Mouse (Mus musculus) kidney, embryonic 14.5 days (tissue): ENCODE results near the gene Gm8126. TPM values are rescaled to one million over a fixed set of nuclear protein-coding genes. Genes with fewer than 3 reads are reported as not detected.
A peak's percentile ranks its signal among the peaks of the same experiment; 100 is the strongest.
"Not testable (repeated sequence)": the region's sequence is repeated elsewhere in the genome, so short reads cannot be mapped to it uniquely, and the experiment has no call there.

Experiments used
- ATAC-seq: fragments of 200-750 bp; cut with Nextera tagmentation; 2 replicates; pipeline ENCODE4 v1.8.0; 2017; ENCODE audit warnings: moderate number of reproducible peaks, mild to moderate bottlenecking, moderate TSS enrichment, moderate library complexity; ENCODE audit not compliant: low FRiP score, low TSS enrichment
- H3K27ac ChIP-seq: fragments of 300-500 bp; sonication (generic); 2 replicates; pipeline ENCODE4 v1.5.1; 2014; ENCODE audit warnings: low read depth, mild to moderate bottlenecking, low read length, moderate library complexity, mixed read lengths
- H3K27me3 ChIP-seq: fragments of 300-500 bp; sonication (generic); 2 replicates; pipeline ENCODE4 v1.6.1; 2014; ENCODE audit warnings: mild to moderate bottlenecking, low read length; ENCODE audit not compliant: control insufficient read depth, insufficient read depth
- H3K36me3 ChIP-seq: fragments of 300-500 bp; sonication (generic); 2 replicates; pipeline ENCODE4 v1.6.1; 2014; ENCODE audit warnings: low read length, mixed read lengths; ENCODE audit not compliant: control insufficient read depth, insufficient read depth
- H3K4me1 ChIP-seq: fragments of 300-500 bp; sonication (generic); 2 replicates; pipeline ENCODE4 v1.6.1; 2014; ENCODE audit warnings: low read length, mixed read lengths; ENCODE audit not compliant: control insufficient read depth, insufficient read depth
- H3K4me2 ChIP-seq: fragments of 300-500 bp; sonication (generic); replicated peaks from 2 replicates; pipeline ENCODE4 v1.6.1; 2014; ENCODE audit warnings: low read depth, mild to moderate bottlenecking, low read length
- H3K4me3 ChIP-seq: fragments of 300-500 bp; sonication (generic); 2 replicates; pipeline ENCODE4 v1.5.1; 2014; ENCODE audit warnings: mild to moderate bottlenecking, low read length
- H3K9ac ChIP-seq: fragments of 300-500 bp; sonication (generic); 2 replicates; pipeline ENCODE4 v1.6.1; 2014; ENCODE audit warnings: low read depth, mild to moderate bottlenecking, low read length, moderate library complexity
- H3K9me3 ChIP-seq: fragments of 300-500 bp; sonication (generic); 2 replicates; pipeline ENCODE4 v1.6.1; 2016; ENCODE audit warnings: low read length; ENCODE audit not compliant: control insufficient read depth
- WGBS: fragments of 180-500 bp; shearing (Covaris S2); extraction: QIAGEN DNeasy Blood & Tissue Kit; methylation state at CpG from one replicate; pipeline ENCODE4 v1.1.7; 2014; 5-methylcytosine and 5-hydroxymethylcytosine counted together
- polyA plus RNA-seq: library from polyadenylated mRNA; unstranded; fragments of >200 nt; fragmentation: Nextera tagmentation; extraction: Ambion mirVana; gene quantifications from 2 replicates; pipeline ENCODE4 v1.2.1, GENCODE M21; 2014

Gm8126 gene
- polyA plus RNA-seq: not detected in 2 replicates

GRCm38 (mm10) chr14:43258349-43258748 lies at the start of gene Gm8126:
Gene Gm8126 (plus strand): TSS chr14:43258649.
- H3K9ac ChIP-seq, H3K36me3 ChIP-seq, H3K27ac ChIP-seq, H3K4me1 ChIP-seq, H3K9me3 ChIP-seq, H3K4me2 ChIP-seq, ATAC-seq, H3K27me3 ChIP-seq, H3K4me3 ChIP-seq: not testable (repeated sequence)
- 87% methylated on average over 3 of the region's 4 CpGs for WGBS

DNA sequence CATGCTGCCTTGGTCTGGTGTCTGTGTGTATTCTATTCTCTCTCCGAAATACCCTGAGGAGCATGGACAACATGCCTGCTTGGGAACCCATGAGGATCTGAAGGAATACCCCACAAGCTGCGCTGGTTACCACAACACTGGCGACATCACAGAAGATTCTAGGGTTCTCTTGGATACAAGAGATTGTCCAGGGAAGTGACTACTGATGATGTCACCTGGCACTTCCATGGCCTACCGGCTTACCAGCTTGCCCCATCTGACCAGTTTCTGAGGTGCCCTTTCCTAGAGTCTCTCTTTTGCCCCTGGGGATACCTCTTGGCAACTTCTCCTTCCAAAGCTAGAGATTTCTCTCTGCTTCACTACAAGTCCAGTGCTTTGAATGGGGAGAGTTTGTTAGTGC lies 23.2 kb upstream of the Gm8126 start, which contains the start of gene Gm8122:
Gene Gm8122 (minus strand): TSS at position 101 of the 400 bp plus-strand sequence.
- ATAC-seq, H3K9me3 ChIP-seq, H3K4me2 ChIP-seq, H3K27ac ChIP-seq, H3K4me1 ChIP-seq, H3K36me3 ChIP-seq, H3K27me3 ChIP-seq, H3K9ac ChIP-seq, H3K4me3 ChIP-seq: not testable (repeated sequence)
- 100% methylated on average over 2 of the region's 4 CpGs for WGBS

GRCm38 (mm10) chr14:43237769-43238168 lies 20.7 kb upstream of the Gm8126 start:
- not testable (repeated sequence) for H3K27me3 ChIP-seq, H3K9me3 ChIP-seq, ATAC-seq, H3K4me3 ChIP-seq, H3K27ac ChIP-seq, H3K36me3 ChIP-seq, H3K4me1 ChIP-seq, H3K4me2 ChIP-seq, H3K9ac ChIP-seq

- not testable (repeated sequence) for H3K4me3 ChIP-seq, H3K4me1 ChIP-seq, H3K9me3 ChIP-seq, H3K9ac ChIP-seq, H3K4me2 ChIP-seq, H3K36me3 ChIP-seq, H3K27me3 ChIP-seq, H3K27ac ChIP-seq
- WGBS: 15% methylated on average over 9 of the region's 12 CpGs
- peak; percentile 64; the same call in 1 of the 2 replicates for ATAC-seq
Measured at GRCm38 (mm10) chr14:43249611-43250170, 8.8 kb upstream of the Gm8126 start.

GRCm38 (mm10) chr14:43250549-43251253 lies 7.7 kb upstream of the Gm8126 start:
- not testable (repeated sequence) for H3K9me3 ChIP-seq, H3K4me2 ChIP-seq, H3K9ac ChIP-seq, H3K27ac ChIP-seq, H3K4me1 ChIP-seq, H3K27me3 ChIP-seq, H3K4me3 ChIP-seq, H3K36me3 ChIP-seq
- 38% methylated on average over 5 of the region's 6 CpGs for WGBS
- ATAC-seq: peak; percentile 81; the same call in 1 of the 2 replicates

- H3K36me3 ChIP-seq, H3K4me3 ChIP-seq, ATAC-seq, H3K9ac ChIP-seq, H3K9me3 ChIP-seq, H3K4me1 ChIP-seq, H3K27ac ChIP-seq, H3K27me3 ChIP-seq, H3K4me2 ChIP-seq: not testable (repeated sequence)
- 74% methylated on average over 1 of the region's 1 CpGs for WGBS
Measured at GRCm38 (mm10) chr14:43256511-43256910, 1.9 kb upstream of the Gm8126 start.

DNA sequence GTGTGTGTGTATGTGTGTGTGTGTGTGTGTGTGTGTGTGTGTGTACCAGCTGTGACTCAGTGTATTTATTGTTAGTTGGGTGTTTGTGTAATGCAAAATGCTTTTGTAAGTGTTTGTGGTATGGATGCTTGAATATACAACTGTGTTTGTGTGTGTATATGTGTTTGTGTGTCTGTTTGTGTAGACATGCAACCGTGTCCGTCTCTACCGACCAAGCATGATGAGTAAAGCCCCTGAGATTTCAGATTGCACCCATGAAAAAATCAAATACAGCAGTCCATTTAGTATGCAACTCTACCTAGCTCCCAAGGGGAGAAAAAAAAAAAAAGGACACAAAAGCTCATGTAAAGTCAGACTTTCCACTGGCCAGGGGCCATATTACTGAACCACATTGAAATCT lies 5.0 kb downstream of the Gm8126 start:
- not testable (repeated sequence) for H3K9me3 ChIP-seq, H3K9ac ChIP-seq, H3K36me3 ChIP-seq, H3K4me1 ChIP-seq, ATAC-seq, H3K4me2 ChIP-seq, H3K27ac ChIP-seq, H3K27me3 ChIP-seq, H3K4me3 ChIP-seq
- WGBS: 93% methylated on average over 3 of the region's 3 CpGs

DNA sequence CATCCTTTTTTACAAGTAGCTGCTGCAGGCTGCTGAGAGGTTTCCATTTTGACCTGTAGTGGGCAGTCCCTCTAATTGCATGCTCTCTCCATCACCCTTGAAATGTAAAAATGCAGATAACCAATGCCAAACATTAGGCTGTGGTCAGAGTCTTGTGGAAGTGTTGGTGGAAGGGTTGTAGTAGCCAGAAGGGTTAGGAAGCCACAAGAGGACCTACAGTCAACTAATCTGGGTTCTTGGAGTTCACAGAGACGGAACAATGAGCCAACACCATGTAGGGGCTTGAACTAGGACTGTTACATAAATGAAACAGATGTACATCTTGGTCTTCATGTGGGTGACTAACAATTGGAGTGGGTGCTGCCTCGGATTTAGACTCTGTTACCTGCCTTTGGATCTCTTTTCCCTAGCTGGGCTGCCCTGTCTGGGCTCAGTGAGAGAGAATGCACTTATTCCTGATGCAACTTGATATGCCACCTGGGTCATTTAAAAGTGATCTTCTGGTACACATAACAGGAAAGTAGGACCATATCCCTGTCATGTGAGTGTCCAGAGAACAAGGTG lies 10.2 kb downstream of the Gm8126 start:
- ATAC-seq, H3K4me3 ChIP-seq, H3K27ac ChIP-seq, H3K36me3 ChIP-seq, H3K4me1 ChIP-seq, H3K9me3 ChIP-seq, H3K4me2 ChIP-seq, H3K9ac ChIP-seq, H3K27me3 ChIP-seq: not testable (repeated sequence)
- 68% methylated on average over 2 of the region's 2 CpGs for WGBS

DNA sequence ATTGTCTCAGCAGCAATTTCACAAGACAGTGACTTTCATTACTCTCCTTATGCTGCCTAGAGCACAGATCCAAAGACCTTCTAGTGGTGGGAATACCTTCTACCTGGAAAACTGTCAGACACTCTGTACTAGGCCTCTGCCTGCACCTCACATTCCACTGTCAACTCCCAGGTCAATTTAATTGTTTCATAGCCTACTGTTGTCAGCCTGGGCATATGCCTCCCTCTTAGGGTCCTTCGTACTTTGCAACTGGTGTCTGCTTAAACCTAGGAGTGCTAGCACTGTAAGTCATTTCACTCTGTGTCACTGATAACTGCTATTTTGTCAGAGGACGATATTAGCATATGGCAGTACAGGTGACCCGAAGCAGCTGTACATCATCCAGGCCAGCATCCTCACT lies 10.8 kb downstream of the Gm8126 start:
- not testable (repeated sequence) for H3K4me2 ChIP-seq, H3K4me3 ChIP-seq, H3K9ac ChIP-seq, ATAC-seq, H3K27ac ChIP-seq, H3K4me1 ChIP-seq, H3K9me3 ChIP-seq, H3K36me3 ChIP-seq, H3K27me3 ChIP-seq
- 85% methylated on average over 3 of the region's 3 CpGs for WGBS
